Mouse (Mus musculus) liver, embryonic 12.5 days (tissue): ENCODE data around the gene Palm3. TPM values are rescaled to one million over a fixed set of nuclear protein-coding genes. Genes with fewer than 3 reads are reported as not detected.

ENCODE experiments used
- ATAC-seq: fragments of 200-750 bp; cut with Nextera tagmentation; 2 replicates; pipeline ENCODE4 v1.8.0; 2017; ENCODE audit warnings: moderate number of reproducible peaks, mild to moderate bottlenecking, moderate library complexity
- H3K27ac ChIP-seq: fragments of 300-500 bp; sonication (generic); 2 replicates; pipeline ENCODE4 v1.5.1; 2016; ENCODE audit warnings: mild to moderate bottlenecking
- H3K27me3 ChIP-seq: fragments of 300-500 bp; sonication (generic); replicated peaks from 2 replicates; pipeline ENCODE4 v1.6.1; 2016; ENCODE audit warnings: mild to moderate bottlenecking, moderate library complexity
- H3K36me3 ChIP-seq: fragments of 300-500 bp; sonication (generic); 2 replicates; pipeline ENCODE4 v1.6.1; 2016; ENCODE audit warnings: mild to moderate bottlenecking, moderate library complexity
- H3K4me1 ChIP-seq: fragments of 300-500 bp; sonication (generic); 2 replicates; pipeline ENCODE4 v1.6.1; 2016
- H3K4me2 ChIP-seq: fragments of 300-500 bp; sonication (generic); 2 replicates; pipeline ENCODE4 v1.6.1; 2016; ENCODE audit warnings: mild to moderate bottlenecking, moderate library complexity
- H3K4me3 ChIP-seq: fragments of 300-500 bp; sonication (generic); 2 replicates; pipeline ENCODE4 v1.5.1; 2016; ENCODE audit warnings: mild to moderate bottlenecking, moderate library complexity
- H3K9ac ChIP-seq: fragments of 300-500 bp; sonication (generic); 2 replicates; pipeline ENCODE4 v1.6.1; 2016; ENCODE audit warnings: mild to moderate bottlenecking, moderate library complexity
- H3K9me3 ChIP-seq: fragments of 300-500 bp; sonication (generic); replicated peaks from 2 replicates; pipeline ENCODE4 v1.6.1; 2016; ENCODE audit warnings: mild to moderate bottlenecking, moderate library complexity
- WGBS: fragments of 180-500 bp; shearing (Covaris S2); methylation state at CpG from one replicate; pipeline ENCODE4 v1.1.7; 2016; ENCODE audit not compliant: insufficient replicate concordance; 5-methylcytosine and 5-hydroxymethylcytosine counted together
- polyA plus RNA-seq: library from polyadenylated mRNA; unstranded; fragments of >200 nt; fragmentation: Nextera tagmentation; extraction: Ambion mirVana; gene quantifications from 2 replicates; pipeline ENCODE4 v1.2.1, GENCODE M21; 2016

Palm3 gene
- polyA plus RNA-seq, 1 experiment from 2014 or later, result 0.66 TPM

DNA sequence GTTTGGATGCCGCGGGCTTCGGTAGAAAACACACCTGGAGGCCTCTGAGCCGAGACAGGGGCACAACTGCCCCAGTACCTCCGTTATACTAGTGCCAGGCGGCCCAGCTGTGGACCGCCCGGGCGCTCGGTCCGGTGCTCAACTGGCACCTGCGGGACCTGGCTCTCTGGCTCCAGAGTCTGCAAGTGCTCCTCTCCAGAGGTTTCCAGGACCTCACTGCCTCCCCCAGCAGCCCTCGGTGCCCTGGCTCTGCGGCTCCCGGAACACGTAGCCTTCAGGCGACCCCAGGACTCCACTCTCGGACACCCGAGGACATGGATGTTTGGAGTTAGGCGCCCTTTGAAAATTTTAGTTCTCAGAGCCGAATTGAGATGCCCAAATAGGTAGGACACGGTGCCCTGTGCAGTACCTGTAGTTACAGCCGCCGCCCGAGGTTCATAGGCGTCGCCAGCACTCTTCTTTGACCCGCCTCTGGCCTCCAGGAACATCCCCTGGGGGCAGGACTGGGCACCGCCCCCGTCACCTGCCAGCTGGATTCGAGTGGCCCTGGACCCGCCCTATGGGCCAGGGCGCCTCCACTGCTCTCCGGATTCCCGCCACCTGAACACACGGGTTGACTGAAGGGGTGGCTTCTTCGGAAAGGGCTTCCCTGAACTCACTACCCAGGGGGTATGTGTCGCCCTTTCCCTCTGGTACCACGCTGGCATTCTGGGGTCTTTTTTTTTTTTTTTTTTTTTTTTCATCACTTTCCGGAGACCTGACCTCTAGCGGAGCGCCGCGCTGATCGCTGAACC is 9.4 kb upstream of the Palm3 start, which contains the start of gene 2210011C24Rik:
TSS of gene 2210011C24Rik (minus strand) at position 467 of the 794 bp plus-strand sequence.
- H3K4me3 ChIP-seq, result peak within 1 kb of the TSS; percentile 55
- no peaks in the 10 kb centered on the region for H3K36me3 ChIP-seq
- H3K27me3 ChIP-seq, result peaks cover 68% of the 10 kb centered on the region
- 2% methylated on average over 45 of the region's 45 CpGs for WGBS
- peak within 1 kb of the TSS; percentile 78 for H3K4me2 ChIP-seq
- ATAC-seq, result peak; percentile 37; the same call in 1 of the 2 replicates
- H3K4me1 ChIP-seq, result peaks cover 21% of the 10 kb centered on the region
- H3K9ac ChIP-seq, result peak within 1 kb of the TSS; percentile 37
- H3K27ac ChIP-seq, result no peak within 1 kb of the TSS
- no peaks in the 10 kb centered on the region for H3K9me3 ChIP-seq

DNA sequence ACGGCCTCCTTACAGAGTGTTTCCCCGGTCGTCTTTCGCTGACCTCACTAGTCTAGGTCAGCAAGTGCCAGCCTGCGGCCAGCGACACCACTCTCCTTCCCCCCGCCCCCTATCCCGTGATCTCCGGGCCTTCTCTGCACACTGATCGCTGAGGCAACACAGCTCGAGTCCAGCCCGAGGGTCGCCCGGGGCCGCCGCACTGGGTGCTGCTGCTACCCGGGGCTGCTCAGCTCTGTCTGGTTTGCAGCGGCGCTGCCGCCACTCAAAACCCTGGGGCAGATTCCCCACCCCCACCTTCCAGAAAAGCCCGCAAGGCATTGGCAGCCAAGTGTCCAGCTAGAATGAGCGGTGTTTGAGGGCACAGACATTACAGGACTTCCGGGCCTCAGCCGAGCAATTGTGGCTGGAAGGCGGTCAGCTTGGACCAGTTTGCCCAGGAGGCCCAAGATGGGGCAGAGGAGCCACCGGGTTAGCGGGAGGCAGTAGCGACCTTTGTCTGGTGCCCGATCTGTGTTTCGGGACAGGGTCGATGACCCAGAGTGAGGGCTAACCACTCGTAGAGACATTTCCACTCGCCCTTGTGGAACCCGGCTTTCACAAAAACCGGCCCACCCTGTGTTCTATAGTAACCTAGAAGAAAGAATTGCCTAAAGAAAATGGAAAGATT is 8.6 kb upstream of the Palm3 start:
- H3K27ac ChIP-seq, result no peak overlapping the region
- H3K9ac ChIP-seq, result peak overlapping the region; percentile 37
- ATAC-seq, result no peak
- H3K4me2 ChIP-seq, result peak overlapping the region; percentile 78
- peak overlapping the region; percentile 8 for H3K4me3 ChIP-seq
- H3K9me3 ChIP-seq, result no peaks in the 10 kb centered on the region
- no peaks in the 10 kb centered on the region for H3K36me3 ChIP-seq
- H3K4me1 ChIP-seq, result peaks cover 21% of the 10 kb centered on the region
- H3K27me3 ChIP-seq, result peaks cover 76% of the 10 kb centered on the region
- WGBS, result 13% methylated on average over 35 of the region's 35 CpGs

DNA sequence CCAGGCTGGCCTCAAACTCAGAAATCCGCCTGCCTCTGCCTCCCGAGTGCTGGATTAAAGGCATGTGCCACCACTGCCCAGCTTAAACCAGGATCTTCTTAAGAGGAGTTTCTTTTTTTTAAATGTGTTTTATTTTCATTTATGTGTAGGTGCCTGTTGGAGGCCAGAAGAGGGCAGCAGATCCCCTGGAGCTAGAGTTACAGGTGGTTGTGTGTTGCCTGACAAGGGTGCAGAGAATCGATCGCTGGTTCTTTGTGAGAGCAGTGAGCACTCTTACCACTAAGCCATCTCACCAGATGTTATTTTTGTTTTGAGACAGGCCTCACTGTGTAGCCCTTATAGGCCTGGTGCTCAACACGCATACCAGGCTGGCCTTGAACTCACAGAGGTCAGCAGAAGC is 5.4 kb upstream of the Palm3 start:
- ATAC-seq, result no peak
- H3K9ac ChIP-seq, result no peak overlapping the region
- WGBS, result 80% methylated on average over 5 of the region's 5 CpGs
- H3K27ac ChIP-seq, result no peak overlapping the region
- H3K9me3 ChIP-seq, result no peaks in the 10 kb centered on the region
- no peaks in the 10 kb centered on the region for H3K36me3 ChIP-seq
- no peak overlapping the region for H3K4me3 ChIP-seq
- no peak overlapping the region for H3K4me2 ChIP-seq
- peaks cover 84% of the 10 kb centered on the region for H3K27me3 ChIP-seq
- peaks cover 15% of the 10 kb centered on the region for H3K4me1 ChIP-seq

DNA sequence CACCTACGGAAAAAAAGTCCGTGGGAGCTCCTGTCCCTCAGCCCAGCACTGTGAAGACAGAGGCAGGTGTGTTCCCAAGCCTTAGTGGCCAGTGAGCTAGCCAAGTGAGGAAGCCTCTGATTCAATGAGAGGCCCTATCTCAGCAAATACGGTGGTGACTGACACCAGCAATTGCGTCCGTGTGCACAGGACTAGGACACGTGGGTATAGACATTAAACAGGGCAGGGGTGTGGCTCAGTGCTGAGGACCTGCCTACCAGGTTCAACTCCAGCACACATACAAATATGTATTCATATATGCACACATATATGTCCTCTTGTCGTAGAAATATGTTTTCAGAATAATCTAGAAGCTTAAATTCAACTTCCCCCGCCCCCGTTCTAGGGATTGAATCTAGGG is 1.5 kb upstream of the Palm3 start:
- no peaks in the 10 kb centered on the region for H3K36me3 ChIP-seq
- peaks cover 84% of the 10 kb centered on the region for H3K27me3 ChIP-seq
- 66% methylated on average over 9 of the region's 9 CpGs for WGBS
- ATAC-seq, result no peak
- H3K27ac ChIP-seq, result no peak overlapping the region
- no peak overlapping the region for H3K9ac ChIP-seq
- no peak overlapping the region for H3K4me2 ChIP-seq
- peaks cover 12% of the 10 kb centered on the region; the same call in 1 of the 2 replicates for H3K4me1 ChIP-seq
- no peak overlapping the region for H3K4me3 ChIP-seq
- H3K9me3 ChIP-seq, result no peaks in the 10 kb centered on the region

DNA sequence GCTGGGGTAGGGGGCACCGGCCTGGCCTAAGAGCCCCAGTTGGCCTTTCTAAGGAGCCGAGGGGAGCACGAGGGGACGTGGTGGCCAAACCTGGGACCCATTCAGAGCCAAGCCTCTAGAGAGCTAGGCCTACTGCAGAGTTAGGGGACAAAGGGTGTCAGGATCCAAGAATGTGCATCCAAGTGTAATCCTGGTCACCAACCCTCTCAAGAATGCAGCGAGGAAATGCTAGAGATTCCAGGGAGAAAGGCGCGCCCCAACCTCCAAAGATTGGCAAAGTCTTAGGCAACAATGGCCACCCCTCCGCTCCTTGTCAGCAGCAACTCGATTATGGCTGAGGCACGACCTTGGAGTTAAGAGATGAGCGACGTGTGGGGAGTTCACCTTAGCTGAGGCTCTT is 298 bp downstream of the Palm3 start:
- peaks cover 24% of the 10 kb centered on the region for H3K4me1 ChIP-seq
- H3K27ac ChIP-seq, result no peak overlapping the region
- WGBS, result 40% methylated on average over 12 of the region's 12 CpGs
- peaks cover 93% of the 10 kb centered on the region for H3K27me3 ChIP-seq
- H3K4me3 ChIP-seq, result no peak overlapping the region
- no peak for ATAC-seq
- H3K4me2 ChIP-seq, result peak overlapping the region; percentile 17; the same call in 1 of the 2 replicates
- no peaks in the 10 kb centered on the region for H3K9me3 ChIP-seq
- H3K36me3 ChIP-seq, result no peaks in the 10 kb centered on the region
- H3K9ac ChIP-seq, result no peak overlapping the region

DNA sequence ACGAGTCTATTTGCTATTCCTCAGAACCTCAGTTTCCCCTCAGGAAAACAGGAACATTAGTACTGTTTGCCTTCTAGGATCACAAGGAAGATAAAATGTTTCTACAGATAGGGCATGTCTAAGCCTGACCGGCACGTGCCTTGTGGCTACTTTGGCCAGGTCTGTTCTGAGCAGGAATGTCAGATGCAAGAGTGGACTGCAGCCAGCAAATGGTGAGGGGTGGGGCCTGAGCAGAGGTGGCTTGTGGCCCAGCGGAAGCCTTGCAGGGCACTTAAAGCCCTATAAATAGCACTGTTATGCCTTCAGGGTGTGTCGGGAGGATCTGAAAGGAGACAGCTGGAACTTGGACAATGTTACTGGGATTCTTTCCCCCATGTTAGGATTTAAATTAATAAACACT is 1.8 kb downstream of the Palm3 start:
- Histone ChIP-seq H3K4me3 (no peak overlapping the region), H3K4me1 (peaks cover 24% of the 10 kb centered on the region), H3K27me3 (peaks cover 95% of the 10 kb centered on the region), H3K27ac (no peak overlapping the region), H3K9ac (no peak overlapping the region), H3K36me3 (no peaks in the 10 kb centered on the region), H3K9me3 (no peaks in the 10 kb centered on the region), H3K4me2 (no peak overlapping the region)
- ATAC-seq, result no peak
- whole genome bisulfite sequencing, result 19% methylated on average over 5 of the region's 5 CpGs

DNA sequence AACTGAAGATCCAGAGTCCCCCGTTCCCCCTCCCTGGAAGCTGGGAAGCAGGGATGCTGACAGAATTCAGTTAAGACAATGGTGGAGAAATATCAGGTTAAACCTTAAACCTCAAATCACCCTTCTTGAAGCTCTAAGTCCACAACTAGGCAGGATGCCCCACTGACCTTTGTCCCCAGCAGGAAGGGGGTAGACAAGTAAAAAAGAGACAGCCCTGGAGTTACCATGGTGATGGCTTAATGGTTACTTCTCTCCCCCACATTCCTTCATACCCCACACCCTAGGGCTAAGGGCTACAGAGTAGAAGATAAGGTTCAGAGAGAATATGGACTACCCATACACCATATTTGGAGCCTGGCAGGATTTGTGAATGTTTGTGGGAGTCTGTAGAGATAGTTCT is 2.4 kb downstream of the Palm3 start:
- WGBS, result 58% methylated on average over 1 of the region's 1 CpGs
- H3K9ac ChIP-seq, result no peak overlapping the region
- peaks cover 95% of the 10 kb centered on the region for H3K27me3 ChIP-seq
- no peaks in the 10 kb centered on the region for H3K9me3 ChIP-seq
- no peaks in the 10 kb centered on the region for H3K36me3 ChIP-seq
- no peak for ATAC-seq
- H3K4me1 ChIP-seq, result peaks cover 24% of the 10 kb centered on the region
- no peak overlapping the region for H3K27ac ChIP-seq
- no peak overlapping the region for H3K4me3 ChIP-seq
- H3K4me2 ChIP-seq, result no peak overlapping the region

DNA sequence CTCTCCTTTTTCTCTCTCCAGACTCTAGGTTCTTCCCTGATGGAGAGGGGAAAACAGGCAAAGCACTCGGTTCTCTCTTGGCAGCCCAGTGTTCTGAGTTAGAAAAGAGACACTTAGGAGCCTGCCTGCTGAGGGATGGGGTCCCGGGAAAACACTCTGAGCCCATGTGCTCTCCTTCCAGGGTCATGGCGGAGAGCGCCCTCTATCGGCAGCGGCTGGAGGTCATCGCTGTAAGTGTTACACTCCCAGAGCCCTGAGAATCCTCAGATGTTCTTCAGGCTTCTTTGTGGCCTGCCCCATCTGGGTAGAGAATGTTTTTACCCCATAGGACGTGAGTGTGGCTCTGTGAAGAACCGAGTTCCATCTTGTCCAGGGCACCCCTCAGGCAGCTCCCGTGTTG is 2.9 kb downstream of the Palm3 start:
- H3K4me1 ChIP-seq, result peaks cover 24% of the 10 kb centered on the region

DNA sequence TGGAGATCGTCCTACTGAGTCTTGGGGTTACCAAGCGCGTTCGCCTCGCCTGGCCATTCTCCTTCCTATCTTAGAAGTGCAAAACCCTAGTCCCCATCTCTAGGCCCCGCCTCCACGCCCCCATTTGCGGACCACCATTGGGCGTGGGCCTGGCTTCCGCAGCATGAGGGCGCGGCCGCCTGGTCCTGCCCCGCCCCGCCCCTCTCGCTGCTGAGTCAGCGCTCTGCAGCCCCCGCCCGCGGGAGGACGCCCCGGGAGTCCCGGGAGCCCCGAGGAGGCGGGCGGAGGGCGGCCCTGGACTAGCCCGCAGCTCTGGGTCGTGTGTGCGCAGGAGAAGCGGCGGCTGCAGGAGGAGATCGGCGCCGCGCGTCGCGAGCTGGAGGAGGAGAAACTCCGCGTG is 4.6 kb downstream of the Palm3 start:
- Histone ChIP-seq H3K27me3 (peaks cover 90% of the 10 kb centered on the region), H3K4me3 (peak overlapping the region; percentile 51), H3K9ac (no peak overlapping the region), H3K27ac (no peak overlapping the region), H3K36me3 (no peaks in the 10 kb centered on the region), H3K4me2 (peak overlapping the region; percentile 74), H3K4me1 (peaks cover 24% of the 10 kb centered on the region), H3K9me3 (no peaks in the 10 kb centered on the region)
- peak; percentile 55; the same call in 1 of the 2 replicates for ATAC-seq
- 1% methylated on average over 41 of the region's 41 CpGs for WGBS

More for the DNA sequence above, 2.9 kb downstream of the Palm3 start:
- H3K27me3 ChIP-seq, result peaks cover 96% of the 10 kb centered on the region
- H3K27ac ChIP-seq, result no peak overlapping the region
- H3K4me3 ChIP-seq, result no peak overlapping the region
- no peak for ATAC-seq
- WGBS, result 6% methylated on average over 10 of the region's 10 CpGs
- no peaks in the 10 kb centered on the region for H3K9me3 ChIP-seq
- H3K9ac ChIP-seq, result no peak overlapping the region
- no peak overlapping the region for H3K4me2 ChIP-seq
- no peaks in the 10 kb centered on the region for H3K36me3 ChIP-seq

DNA sequence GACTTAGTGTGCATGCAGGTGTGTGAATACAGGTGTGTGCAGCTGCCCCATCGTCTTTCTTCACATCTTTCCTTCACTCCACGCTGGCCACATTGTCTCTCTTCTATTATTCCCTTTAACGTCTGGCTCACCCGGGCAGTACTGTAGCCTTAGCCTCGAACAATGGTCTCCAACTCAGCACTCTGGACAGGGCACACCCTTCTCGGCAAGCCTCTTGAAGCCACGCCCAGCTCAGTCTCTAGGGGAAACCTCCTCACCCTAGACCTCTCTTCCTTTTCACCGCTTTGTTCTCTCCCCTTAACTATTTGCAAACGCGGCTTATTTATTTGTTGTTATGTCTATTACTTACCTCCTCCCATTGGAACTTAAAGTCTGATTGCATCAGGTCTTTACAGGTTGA is 6.2 kb downstream of the Palm3 start:
- WGBS, result 11% methylated on average over 10 of the region's 10 CpGs
- no peaks in the 10 kb centered on the region for H3K9me3 ChIP-seq
- H3K4me1 ChIP-seq, result peaks cover 18% of the 10 kb centered on the region
- no peak for ATAC-seq
- H3K27ac ChIP-seq, result no peak overlapping the region
- H3K36me3 ChIP-seq, result no peaks in the 10 kb centered on the region
- H3K9ac ChIP-seq, result no peak overlapping the region
- H3K4me3 ChIP-seq, result no peak overlapping the region
- peaks cover 74% of the 10 kb centered on the region for H3K27me3 ChIP-seq
- H3K4me2 ChIP-seq, result no peak overlapping the region

DNA sequence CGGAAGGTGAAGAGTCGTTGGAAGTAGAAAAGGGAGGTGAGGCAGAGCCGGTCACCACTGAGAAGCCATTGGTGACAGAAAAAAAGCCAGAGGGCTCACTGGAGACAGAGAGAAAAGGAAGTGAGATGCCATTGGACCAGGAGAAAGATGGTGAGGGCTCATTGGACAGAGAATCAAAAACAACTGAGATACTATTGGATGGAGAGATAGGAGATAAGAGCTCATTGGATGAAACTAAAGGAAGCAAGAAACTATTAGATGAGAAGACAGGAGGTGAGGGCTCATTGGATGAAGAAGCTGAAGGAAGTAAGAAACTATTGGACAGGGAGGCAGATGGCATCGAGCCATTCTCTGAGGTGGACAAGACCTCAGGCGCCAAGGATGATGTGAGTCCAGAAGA is 8.0 kb downstream of the Palm3 start:
- no peak for ATAC-seq
- H3K27me3 ChIP-seq, result peaks cover 67% of the 10 kb centered on the region
- no peak overlapping the region for H3K4me2 ChIP-seq
- H3K4me1 ChIP-seq, result peaks cover 12% of the 10 kb centered on the region
- WGBS, result 71% methylated on average over 5 of the region's 5 CpGs
- H3K36me3 ChIP-seq, result no peaks in the 10 kb centered on the region
- no peak overlapping the region for H3K27ac ChIP-seq
- H3K4me3 ChIP-seq, result no peak overlapping the region
- no peak overlapping the region for H3K9ac ChIP-seq
- no peaks in the 10 kb centered on the region for H3K9me3 ChIP-seq

DNA sequence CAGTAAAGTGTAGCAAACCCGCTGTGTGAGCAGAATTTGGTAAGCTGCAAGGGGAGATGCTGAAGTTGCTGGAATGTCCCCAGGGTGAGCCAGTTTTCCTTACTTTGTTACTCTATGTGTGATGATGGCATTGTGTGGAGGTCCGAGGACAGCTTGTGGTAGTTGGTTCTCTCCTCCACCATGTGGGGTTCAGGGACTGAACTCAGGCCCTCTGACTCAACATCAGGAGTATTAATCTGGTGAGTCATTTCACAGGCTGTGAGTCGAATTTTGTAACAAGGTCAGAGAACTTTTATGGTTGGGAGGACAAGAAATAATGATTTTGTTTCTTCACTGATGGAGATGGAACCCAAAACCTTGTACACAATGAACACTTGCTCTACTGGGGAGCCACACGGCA is 11.5 kb downstream of the Palm3 start:
- no peak for ATAC-seq
- no peaks in the 10 kb centered on the region for H3K36me3 ChIP-seq
- H3K4me3 ChIP-seq, result no peak overlapping the region
- H3K27ac ChIP-seq, result no peak overlapping the region
- H3K9ac ChIP-seq, result no peak overlapping the region
- peaks cover 44% of the 10 kb centered on the region for H3K27me3 ChIP-seq
- H3K4me1 ChIP-seq, result no peaks in the 10 kb centered on the region
- no peaks in the 10 kb centered on the region for H3K9me3 ChIP-seq
- no peak overlapping the region for H3K4me2 ChIP-seq
- 54% methylated on average over 4 of the region's 4 CpGs for WGBS
